9 mouse cellular contexts compared by ENCODE assay signal in the genomic region with DNA sequence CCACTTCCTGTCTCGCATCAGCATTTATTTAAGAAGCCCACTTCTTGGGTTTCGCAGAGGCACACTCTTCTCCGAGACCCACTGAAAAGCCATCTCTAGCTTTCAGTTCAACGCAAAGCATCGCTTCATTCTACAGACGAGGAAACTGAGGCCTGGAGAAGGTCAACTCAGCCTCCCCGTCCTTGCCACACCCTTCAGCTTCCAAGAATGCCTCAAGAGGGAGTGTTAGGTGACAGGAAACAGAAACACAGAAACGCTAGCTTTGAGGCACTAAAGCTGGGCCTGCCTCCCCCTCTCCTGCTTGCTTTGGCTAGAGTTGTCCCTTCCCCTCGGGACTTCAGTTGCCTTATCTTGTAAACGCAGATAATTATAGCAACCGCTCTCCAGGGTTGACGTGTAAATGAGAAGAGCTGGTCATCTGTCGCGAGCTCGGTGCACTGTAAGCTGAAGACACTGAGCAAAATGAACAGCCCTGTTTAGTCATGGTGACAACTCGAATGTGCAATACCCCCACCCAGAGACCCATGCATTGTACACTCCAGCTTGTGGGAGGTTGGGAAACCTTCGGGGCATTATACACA. TPM values are rescaled to one million over a fixed set of nuclear protein-coding genes. Genes with fewer than 3 reads are reported as not detected.
DNase-seq lines count a peak whose midpoint lies in the region; ATAC-seq and TF ChIP-seq lines count a peak whose summit lies in the region.
"Had no signal": no experiment of that assay in that cellular context is flagged by ENCODE, and none has a peak within 500 bp of the region (broad histone marks: within the 10 kb centered on the region; RNA-seq: fewer than 3 reads in every experiment).

No protein-coding gene starts in this region.

- H3K9ac ChIP-seq in forebrain, embryonic 13.5 days, result no peak overlapping the region
- H3K9ac ChIP-seq: neural tube, embryonic 12.5 days had no signal

- no peak overlapping the region for H3K4me3 ChIP-seq in left cerebral cortex, adult 2 months
- H3K4me3 ChIP-seq in myocyte, result peak overlapping the region; percentile 7
- no peak overlapping the region for H3K4me3 ChIP-seq in forebrain, embryonic 13.5 days
- H3K4me3 ChIP-seq: neural tube, embryonic 12.5 days had no signal

- H3K27ac ChIP-seq in left cerebral cortex, adult 2 months, result peak overlapping the region; percentile 6
- no peak overlapping the region; the same call in 1 of the 2 replicates for H3K27ac ChIP-seq in forebrain, embryonic 13.5 days
- H3K27ac ChIP-seq: neural tube, embryonic 12.5 days had no signal

- intact Hi-C loops in left cerebral cortex, adult 2 months (cut with DNase I), result no loop called here
- intact Hi-C loops in left cerebral cortex, postnatal 36 days (cut with DNase I), result loop anchor here (5.0 kb wide), 1 partner anchor 41 kb away; a partner anchor contains a TSS

- H3K9me3 ChIP-seq in forebrain, embryonic 13.5 days (replicated peaks), result no peaks in the 10 kb centered on the region; the same call in 1 of the 2 replicates
- H3K9me3 ChIP-seq: neural tube, embryonic 12.5 days had no signal

- no peak for TF ChIP-seq CTCF in left cerebral cortex, adult 2 months (IDR thresholded peaks at IDR 0.05)

- peaks cover 21% of the 10 kb centered on the region for H3K36me3 ChIP-seq in myocyte (ENCODE audit: control insufficient read depth, insufficient read depth)
- H3K36me3 ChIP-seq in forebrain, embryonic 13.5 days (ENCODE audit: poor library complexity, severe bottlenecking), result peaks cover 38% of the 10 kb centered on the region

- no peak overlapping the region for H3ac ChIP-seq in myocyte (ENCODE audit: control insufficient read depth, insufficient read length)

- TF ChIP-seq POLR2A in myocyte (IDR thresholded peaks at IDR 0.05; ENCODE audit: insufficient read length, low read depth), result no peak

- no peaks in the 10 kb centered on the region for H3K27me3 ChIP-seq in myocyte (ENCODE audit: control insufficient read depth, insufficient read depth, insufficient read length)
- H3K27me3 ChIP-seq in forebrain, embryonic 13.5 days, result no peaks in the 10 kb centered on the region
- H3K27me3 ChIP-seq: neural tube, embryonic 12.5 days had no signal

- no peaks in the 10 kb centered on the region for H3K4me1 ChIP-seq in forebrain, embryonic 13.5 days
- H3K4me1 ChIP-seq: neural tube, embryonic 12.5 days had no signal

- no peak for ATAC-seq in forebrain, embryonic 13.5 days

- no peak for DNase-seq in left cerebral cortex, adult 2 months (ENCODE audit: extremely low spot score in 1 of 2, low spot score in 2 of 2)
- no peak for DNase-seq in left cerebral cortex, postnatal 36 days (ENCODE audit: low spot score in 2 of 2)
- DNase-seq in heart, adult 11 months, result peak; percentile 99
- DNase-seq in kidney, postnatal 14 days, result peak; percentile 50
- no peak for DNase-seq in urinary bladder, postnatal 36 days (ENCODE audit: low spot score in 2 of 2)
- no peak for DNase-seq in right cerebral cortex, postnatal 10 days (ENCODE audit: low spot score in 2 of 2)

- H3K79me2 ChIP-seq in myocyte (ENCODE audit: control insufficient read depth, insufficient read depth), result no peaks in the 10 kb centered on the region

- WGBS in forebrain, embryonic 13.5 days, result 77% methylated on average over 17 of the region's 17 CpGs

- peak overlapping the region; percentile 92 for H3K4me2 ChIP-seq in myocyte (ENCODE audit: low read depth)
- H3K4me2 ChIP-seq in forebrain, embryonic 13.5 days, result no peak overlapping the region
- H3K4me2 ChIP-seq: neural tube, embryonic 12.5 days had no signal

TF ChIP-seq in myocyte, 11 proteins besides CTCF, POLR2A, EP300 and RAD21:
- TF ChIP-seq MYOD1 (IDR thresholded peaks at IDR 0.05; ENCODE audit: control insufficient read depth in 1 of 3, insufficient read length in 2 of 3, low read depth in 2 of 3) (peak in 1 of 3 experiments; percentile 38), MYOG (IDR thresholded peaks at IDR 0.05; ENCODE audit: control insufficient read depth in 1 of 3, insufficient read depth in 1 of 3, insufficient read length in 2 of 3, low read depth in 2 of 3) (peak in 1 of 3 experiments; percentile 3), USF1 (IDR thresholded peaks at IDR 0.05; ENCODE audit: low read depth) (no peak)

RNA-seq across cellular contexts. Expression of a gene that starts 39.9 kb away (rescaled TPM):
- total RNA-seq in left cerebral cortex, adult 2 months (2021), result 100 to 1,000 TPM; 133 to 139 TPM
- total RNA-seq in left cerebral cortex, postnatal 36 days (2021), result 100 to 1,000 TPM; 101 to 153 TPM
- 41.3 TPM for polyA plus RNA-seq in myocyte (2012; fragmentation: generic; extraction: Trizol)
- polyA plus RNA-seq in forebrain, embryonic 13.5 days (2015; fragmentation: Nextera tagmentation; extraction: Ambion mirVana), result 250 and 261 TPM in 2 replicates

RNA-seq across cellular contexts. Expression of a gene that starts 40.6 kb away (rescaled TPM):
- 10 to 100 TPM; 29.5 to 34.3 TPM for total RNA-seq in left cerebral cortex, adult 2 months (2021)
- total RNA-seq in left cerebral cortex, postnatal 36 days (2021), result 10 to 100 TPM; 33.8 to 36.2 TPM
- 250 TPM for polyA plus RNA-seq in myocyte (2012; fragmentation: generic; extraction: Trizol)
- 146 and 153 TPM in 2 replicates for polyA plus RNA-seq in forebrain, embryonic 13.5 days (2015; fragmentation: Nextera tagmentation; extraction: Ambion mirVana)

Comparison
In these comparisons a context has a peak if more than half of its experiments do, and no peak if none do; other contexts are left out.
1. DNase-seq: peak in heart, adult 11 months (single experiment) and kidney, postnatal 14 days (single experiment); none in left cerebral cortex, adult 2 months (0 of 2), left cerebral cortex, postnatal 36 days (0 of 2), urinary bladder, postnatal 36 days (0 of 2) and right cerebral cortex, postnatal 10 days (0 of 2).